Mouse (Mus musculus): ENCODE measurements at regions not wholly inside any gene's neighbourhood (a gene's known extent, or its start where the extent isn't known, plus 50 kb on each side); places are given as distances from the start of the nearest gene placed in this dataset.

GRCm38 (mm10) chr3:37862756-37863155 is 138.5 kb upstream of the Gm5148 start:
- Histone ChIP-seq H3K27ac (replicated peaks; ENCODE audit: low read depth, low read length) (no peak overlapping the region), H3K4me2 (ENCODE audit: low read depth, low read length) (no peak overlapping the region), H3K27me3 (ENCODE audit: control insufficient read depth, insufficient read depth, low read length) (no peaks in the 10 kb centered on the region), H3K4me1 (ENCODE audit: control insufficient read depth, insufficient read depth, low read length) (no peaks in the 10 kb centered on the region), H3K4me3 (ENCODE audit: low read depth, low read length) (no peak overlapping the region), H3K9me3 (replicated peaks; ENCODE audit: control insufficient read depth, low read length) (no peaks in the 10 kb centered on the region), H3K9ac (replicated peaks; ENCODE audit: low read length) (no peak overlapping the region), H3K36me3 (replicated peaks; ENCODE audit: control insufficient read depth, insufficient read depth, low read depth, low read length) (no peaks in the 10 kb centered on the region)
- WGBS: 91% methylated on average over 9 of the region's 9 CpGs
- DNase-seq (ENCODE audit: low spot score) (no peak), ATAC-seq (replicated peaks; ENCODE audit: insufficient number of reproducible peaks, low FRiP score, low TSS enrichment, low read depth) (no peak)

GRCm38 (mm10) chr3:37860715-37861461 is 136.6 kb upstream of the Gm5148 start:
- Histone ChIP-seq H3K27ac (replicated peaks; ENCODE audit: low read depth, low read length) (no peak overlapping the region), H3K4me3 (ENCODE audit: low read depth, low read length) (no peak overlapping the region), H3K27me3 (ENCODE audit: control insufficient read depth, insufficient read depth, low read length) (no peaks in the 10 kb centered on the region), H3K9me3 (replicated peaks; ENCODE audit: control insufficient read depth, low read length) (no peaks in the 10 kb centered on the region), H3K4me2 (ENCODE audit: low read depth, low read length) (no peak overlapping the region), H3K4me1 (ENCODE audit: control insufficient read depth, insufficient read depth, low read length) (no peaks in the 10 kb centered on the region), H3K36me3 (replicated peaks; ENCODE audit: control insufficient read depth, insufficient read depth, low read depth, low read length) (no peaks in the 10 kb centered on the region), H3K9ac (replicated peaks; ENCODE audit: low read length) (no peak overlapping the region)
- 57% methylated on average over 9 of the region's 9 CpGs for WGBS
- no peak for ATAC-seq (replicated peaks; ENCODE audit: insufficient number of reproducible peaks, low FRiP score, low TSS enrichment, low read depth)
- no peak for DNase-seq (ENCODE audit: low spot score)

GRCm38 (mm10) chr3:37860034-37860714 is 135.9 kb upstream of the Gm5148 start:
- Histone ChIP-seq H3K4me1 (ENCODE audit: control insufficient read depth, insufficient read depth, low read length) (no peaks in the 10 kb centered on the region), H3K4me3 (ENCODE audit: low read depth, low read length) (no peak overlapping the region), H3K36me3 (replicated peaks; ENCODE audit: control insufficient read depth, insufficient read depth, low read depth, low read length) (no peaks in the 10 kb centered on the region), H3K9me3 (replicated peaks; ENCODE audit: control insufficient read depth, low read length) (no peaks in the 10 kb centered on the region), H3K9ac (replicated peaks; ENCODE audit: low read length) (no peak overlapping the region), H3K27me3 (ENCODE audit: control insufficient read depth, insufficient read depth, low read length) (no peaks in the 10 kb centered on the region), H3K27ac (replicated peaks; ENCODE audit: low read depth, low read length) (no peak overlapping the region), H3K4me2 (ENCODE audit: low read depth, low read length) (no peak overlapping the region)
- no peak for DNase-seq (ENCODE audit: low spot score)
- ATAC-seq (replicated peaks; ENCODE audit: insufficient number of reproducible peaks, low FRiP score, low TSS enrichment, low read depth): no peak
- WGBS: 64% methylated on average over 13 of the region's 13 CpGs

- no peaks in the 10 kb centered on the region for H3K36me3 ChIP-seq (replicated peaks; ENCODE audit: control insufficient read depth, insufficient read depth, low read depth, low read length)
- H3K4me1 ChIP-seq (ENCODE audit: control insufficient read depth, insufficient read depth, low read length): no peaks in the 10 kb centered on the region
- no peaks in the 10 kb centered on the region for H3K9me3 ChIP-seq (replicated peaks; ENCODE audit: control insufficient read depth, low read length)
- H3K4me2 ChIP-seq (ENCODE audit: low read depth, low read length): no peak overlapping the region
- ATAC-seq (replicated peaks; ENCODE audit: insufficient number of reproducible peaks, low FRiP score, low TSS enrichment, low read depth): no peak
- 87% methylated on average over 6 of the region's 6 CpGs for WGBS
- no peaks in the 10 kb centered on the region for H3K27me3 ChIP-seq (ENCODE audit: control insufficient read depth, insufficient read depth, low read length)
- H3K27ac ChIP-seq (replicated peaks; ENCODE audit: low read depth, low read length): no peak overlapping the region
- no peak overlapping the region for H3K9ac ChIP-seq (replicated peaks; ENCODE audit: low read length)
- H3K4me3 ChIP-seq (ENCODE audit: low read depth, low read length): no peak overlapping the region
- no peak for DNase-seq (ENCODE audit: low spot score)
Observed at GRCm38 (mm10) chr3:37858624-37859302, 134.5 kb upstream of the Gm5148 start.

GRCm38 (mm10) chr3:37846191-37847003 is 122.1 kb upstream of the Gm5148 start:
- no peak overlapping the region for H3K4me3 ChIP-seq (ENCODE audit: low read depth, low read length)
- H3K4me1 ChIP-seq (ENCODE audit: control insufficient read depth, insufficient read depth, low read length): no peaks in the 10 kb centered on the region
- no peak overlapping the region for H3K9ac ChIP-seq (replicated peaks; ENCODE audit: low read length)
- 66% methylated on average over 3 of the region's 3 CpGs for WGBS
- H3K27ac ChIP-seq (replicated peaks; ENCODE audit: low read depth, low read length): no peak overlapping the region
- no peak for ATAC-seq (replicated peaks; ENCODE audit: insufficient number of reproducible peaks, low FRiP score, low TSS enrichment, low read depth)
- DNase-seq (ENCODE audit: low spot score): no peak
- H3K27me3 ChIP-seq (ENCODE audit: control insufficient read depth, insufficient read depth, low read length): no peaks in the 10 kb centered on the region
- H3K4me2 ChIP-seq (ENCODE audit: low read depth, low read length): no peak overlapping the region
- no peaks in the 10 kb centered on the region for H3K36me3 ChIP-seq (replicated peaks; ENCODE audit: control insufficient read depth, insufficient read depth, low read depth, low read length)
- no peaks in the 10 kb centered on the region for H3K9me3 ChIP-seq (replicated peaks; ENCODE audit: control insufficient read depth, low read length)

GRCm38 (mm10) chr3:37845313-37846023 is 121.2 kb upstream of the Gm5148 start:
- DNase-seq (ENCODE audit: low spot score) (no peak), ATAC-seq (replicated peaks; ENCODE audit: insufficient number of reproducible peaks, low FRiP score, low TSS enrichment, low read depth) (no peak)
- Histone ChIP-seq H3K27ac (replicated peaks; ENCODE audit: low read depth, low read length) (no peak overlapping the region), H3K4me1 (ENCODE audit: control insufficient read depth, insufficient read depth, low read length) (no peaks in the 10 kb centered on the region), H3K4me2 (ENCODE audit: low read depth, low read length) (no peak overlapping the region), H3K4me3 (ENCODE audit: low read depth, low read length) (no peak overlapping the region), H3K9ac (replicated peaks; ENCODE audit: low read length) (no peak overlapping the region), H3K9me3 (replicated peaks; ENCODE audit: control insufficient read depth, low read length) (no peaks in the 10 kb centered on the region), H3K36me3 (replicated peaks; ENCODE audit: control insufficient read depth, insufficient read depth, low read depth, low read length) (no peaks in the 10 kb centered on the region), H3K27me3 (ENCODE audit: control insufficient read depth, insufficient read depth, low read length) (no peaks in the 10 kb centered on the region)
- 69% methylated on average over 11 of the region's 11 CpGs for WGBS

- H3K36me3 ChIP-seq (replicated peaks; ENCODE audit: control insufficient read depth, insufficient read depth, low read depth, low read length): no peaks in the 10 kb centered on the region
- no peak overlapping the region for H3K27ac ChIP-seq (replicated peaks; ENCODE audit: low read depth, low read length)
- no peaks in the 10 kb centered on the region for H3K9me3 ChIP-seq (replicated peaks; ENCODE audit: control insufficient read depth, low read length)
- H3K4me1 ChIP-seq (ENCODE audit: control insufficient read depth, insufficient read depth, low read length): no peaks in the 10 kb centered on the region
- H3K4me2 ChIP-seq (ENCODE audit: low read depth, low read length): no peak overlapping the region
- H3K9ac ChIP-seq (replicated peaks; ENCODE audit: low read length): no peak overlapping the region
- ATAC-seq (replicated peaks; ENCODE audit: insufficient number of reproducible peaks, low FRiP score, low TSS enrichment, low read depth): no peak
- DNase-seq (ENCODE audit: low spot score): no peak
- 66% methylated on average over 8 of the region's 8 CpGs for WGBS
- no peaks in the 10 kb centered on the region for H3K27me3 ChIP-seq (ENCODE audit: control insufficient read depth, insufficient read depth, low read length)
- no peak overlapping the region for H3K4me3 ChIP-seq (ENCODE audit: low read depth, low read length)
Observed at GRCm38 (mm10) chr3:37844731-37845312, 120.5 kb upstream of the Gm5148 start.
